Mouse (Mus musculus) hindbrain, embryonic 15.5 days (tissue): ENCODE measurements around the gene Gabbr2. TPM values are rescaled to one million over a fixed set of nuclear protein-coding genes. Genes with fewer than 3 reads are reported as not detected.

ENCODE experiments used
- ATAC-seq: fragments of 200-750 bp; cut with Nextera tagmentation; 2 replicates; pipeline ENCODE4 v1.8.0; 2017; ENCODE audit warnings: low read depth, moderate number of reproducible peaks, moderate TSS enrichment; ENCODE audit not compliant: low FRiP score
- H3K27ac ChIP-seq: fragments of 300-500 bp; sonication (generic); replicated peaks from 2 replicates; pipeline ENCODE4 v1.5.1; 2015; ENCODE audit warnings: mild to moderate bottlenecking, inconsistent platforms
- H3K27me3 ChIP-seq: fragments of 300-500 bp; sonication (generic); 2 replicates; pipeline ENCODE4 v1.6.1; 2015; ENCODE audit warnings: control low read depth, inconsistent platforms
- H3K36me3 ChIP-seq: fragments of 300-500 bp; sonication (generic); 2 replicates; pipeline ENCODE4 v1.6.1; 2015; ENCODE audit warnings: control low read depth, inconsistent platforms
- H3K4me1 ChIP-seq: fragments of 300-500 bp; sonication (generic); replicated peaks from 2 replicates; pipeline ENCODE4 v1.6.1; 2015; ENCODE audit warnings: control low read depth, inconsistent platforms
- H3K4me2 ChIP-seq: fragments of 300-500 bp; sonication (generic); 2 replicates; pipeline ENCODE4 v1.6.1; 2015; ENCODE audit warnings: moderate library complexity, mild to moderate bottlenecking, inconsistent platforms
- H3K4me3 ChIP-seq: fragments of 300-500 bp; sonication (generic); 2 replicates; pipeline ENCODE4 v1.5.1; 2015; ENCODE audit warnings: mild to moderate bottlenecking, inconsistent platforms
- H3K9ac ChIP-seq: fragments of 300-500 bp; sonication (generic); 2 replicates; pipeline ENCODE4 v1.6.1; 2015; ENCODE audit warnings: inconsistent platforms
- H3K9me3 ChIP-seq: fragments of 300-500 bp; sonication (generic); 2 replicates; pipeline ENCODE4 v1.6.1; 2016; ENCODE audit warnings: control low read depth, inconsistent platforms
- WGBS: fragments of 180-500 bp; shearing (Covaris S2); methylation state at CpG from one replicate; pipeline ENCODE4 v1.1.7; 2015; 5-methylcytosine and 5-hydroxymethylcytosine counted together
- polyA plus RNA-seq: library from polyadenylated mRNA; unstranded; fragments of >200 nt; fragmentation: Nextera tagmentation; extraction: Ambion mirVana; gene quantifications from 2 replicates; pipeline ENCODE4 v1.2.1, GENCODE M21; 2015

Gabbr2 gene
- polyA plus RNA-seq, 1 experiment from 2014 or later = 17.2 TPM

- Histone ChIP-seq H3K36me3 (no peaks in the 10 kb centered on the region), H3K27me3 (no peaks in the 10 kb centered on the region), H3K9ac (no peak overlapping the region), H3K4me2 (no peak overlapping the region), H3K9me3 (no peaks in the 10 kb centered on the region), H3K27ac (peak overlapping the region; percentile 38; the same call in 1 of the 2 replicates), H3K4me1 (peaks cover 39% of the 10 kb centered on the region), H3K4me3 (no peak overlapping the region)
- 33% methylated on average over 4 of the region's 4 CpGs for WGBS
- ATAC-seq = no peak
Measured at GRCm38 (mm10) chr4:46879943-46880342, 111.7 kb downstream of the Gabbr2 start.

- H3K4me1 ChIP-seq = peaks cover 20% of the 10 kb centered on the region
- ATAC-seq = no peak
- H3K27ac ChIP-seq = no peak overlapping the region
- no peaks in the 10 kb centered on the region for H3K27me3 ChIP-seq
- no peak overlapping the region for H3K4me2 ChIP-seq
- no peaks in the 10 kb centered on the region for H3K9me3 ChIP-seq
- H3K9ac ChIP-seq = no peak overlapping the region
- no peaks in the 10 kb centered on the region; the same call in 1 of the 2 replicates for H3K36me3 ChIP-seq
- 91% methylated on average over 4 of the region's 4 CpGs for WGBS
- H3K4me3 ChIP-seq = no peak overlapping the region
Measured at GRCm38 (mm10) chr4:46872750-46873149, 118.9 kb downstream of the Gabbr2 start.

GRCm38 (mm10) chr4:46870157-46870556, 121.5 kb downstream of the Gabbr2 start:
- Histone ChIP-seq H3K9me3 (no peaks in the 10 kb centered on the region), H3K27me3 (no peaks in the 10 kb centered on the region), H3K4me2 (no peak overlapping the region), H3K27ac (no peak overlapping the region), H3K36me3 (no peaks in the 10 kb centered on the region; the same call in 1 of the 2 replicates), H3K9ac (no peak overlapping the region), H3K4me1 (peaks cover 20% of the 10 kb centered on the region), H3K4me3 (no peak overlapping the region)
- 59% methylated on average over 6 of the region's 6 CpGs for WGBS
- no peak for ATAC-seq

GRCm38 (mm10) chr4:46869380-46869779, 122.3 kb downstream of the Gabbr2 start:
- Histone ChIP-seq H3K9me3 (no peaks in the 10 kb centered on the region), H3K27me3 (no peaks in the 10 kb centered on the region), H3K36me3 (no peaks in the 10 kb centered on the region; the same call in 1 of the 2 replicates), H3K4me3 (no peak overlapping the region), H3K4me1 (peaks cover 20% of the 10 kb centered on the region), H3K27ac (no peak overlapping the region), H3K4me2 (no peak overlapping the region), H3K9ac (no peak overlapping the region)
- WGBS = 90% methylated on average over 2 of the region's 2 CpGs
- no peak for ATAC-seq

DNA sequence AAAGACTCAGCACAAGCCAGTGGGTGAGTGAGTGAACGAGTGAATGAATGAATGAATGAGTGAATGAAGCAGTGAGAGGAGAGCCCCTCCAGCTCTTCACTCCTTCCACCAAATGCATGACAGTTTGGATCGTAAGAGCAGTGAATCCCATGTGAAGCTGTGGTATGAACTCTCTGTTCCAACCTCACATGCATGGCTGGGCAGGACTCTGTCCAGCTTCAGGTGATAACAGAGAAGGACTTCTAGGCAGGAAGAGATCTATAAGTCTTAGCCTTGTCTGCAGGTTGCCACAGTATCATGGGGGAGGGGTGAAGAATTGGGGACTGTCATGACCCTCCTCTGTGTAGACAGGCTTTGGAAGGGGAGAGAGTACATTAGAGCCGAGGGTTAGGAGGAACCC, 122.8 kb downstream of the Gabbr2 start:
- peaks cover 17% of the 10 kb centered on the region for H3K4me1 ChIP-seq
- H3K9me3 ChIP-seq = no peaks in the 10 kb centered on the region
- H3K36me3 ChIP-seq = no peaks in the 10 kb centered on the region; the same call in 1 of the 2 replicates
- no peak overlapping the region for H3K9ac ChIP-seq
- ATAC-seq = no peak
- H3K27me3 ChIP-seq = no peaks in the 10 kb centered on the region
- no peak overlapping the region for H3K27ac ChIP-seq
- 93% methylated on average over 3 of the region's 3 CpGs for WGBS
- no peak overlapping the region for H3K4me2 ChIP-seq
- no peak overlapping the region for H3K4me3 ChIP-seq

GRCm38 (mm10) chr4:46868181-46868580, 123.5 kb downstream of the Gabbr2 start:
- H3K27ac ChIP-seq = no peak overlapping the region
- H3K9me3 ChIP-seq = no peaks in the 10 kb centered on the region
- H3K27me3 ChIP-seq = no peaks in the 10 kb centered on the region
- H3K4me1 ChIP-seq = peaks cover 19% of the 10 kb centered on the region
- no peak overlapping the region for H3K4me2 ChIP-seq
- no peak for ATAC-seq
- H3K9ac ChIP-seq = no peak overlapping the region
- WGBS = 84% methylated on average over 5 of the region's 5 CpGs
- no peak overlapping the region for H3K4me3 ChIP-seq
- no peaks in the 10 kb centered on the region; the same call in 1 of the 2 replicates for H3K36me3 ChIP-seq

DNA sequence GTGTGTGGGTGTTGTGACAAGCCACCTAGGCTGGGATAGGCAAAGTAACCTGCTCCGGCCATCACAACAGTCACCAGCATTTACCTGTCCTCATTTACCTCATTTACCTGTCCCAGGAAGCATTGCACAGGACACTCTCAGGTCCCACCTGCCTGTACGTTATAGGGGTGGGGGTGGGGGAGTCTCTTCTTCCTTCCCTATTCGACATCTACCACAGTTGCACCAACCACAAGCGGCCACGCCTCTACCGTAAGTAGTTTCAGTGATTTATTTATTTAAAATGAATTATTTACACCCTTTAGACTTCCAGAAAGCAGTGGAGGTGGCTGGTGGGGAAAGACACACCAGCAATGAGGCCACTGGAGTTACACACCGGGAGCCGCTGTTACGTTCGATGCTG, 123.9 kb downstream of the Gabbr2 start:
- no peaks in the 10 kb centered on the region for H3K9me3 ChIP-seq
- no peaks in the 10 kb centered on the region; the same call in 1 of the 2 replicates for H3K36me3 ChIP-seq
- no peak for ATAC-seq
- H3K4me3 ChIP-seq = no peak overlapping the region
- no peak overlapping the region for H3K4me2 ChIP-seq
- no peak overlapping the region for H3K27ac ChIP-seq
- WGBS = 87% methylated on average over 10 of the region's 10 CpGs
- H3K4me1 ChIP-seq = peaks cover 19% of the 10 kb centered on the region
- no peak overlapping the region for H3K9ac ChIP-seq
- H3K27me3 ChIP-seq = no peaks in the 10 kb centered on the region

DNA sequence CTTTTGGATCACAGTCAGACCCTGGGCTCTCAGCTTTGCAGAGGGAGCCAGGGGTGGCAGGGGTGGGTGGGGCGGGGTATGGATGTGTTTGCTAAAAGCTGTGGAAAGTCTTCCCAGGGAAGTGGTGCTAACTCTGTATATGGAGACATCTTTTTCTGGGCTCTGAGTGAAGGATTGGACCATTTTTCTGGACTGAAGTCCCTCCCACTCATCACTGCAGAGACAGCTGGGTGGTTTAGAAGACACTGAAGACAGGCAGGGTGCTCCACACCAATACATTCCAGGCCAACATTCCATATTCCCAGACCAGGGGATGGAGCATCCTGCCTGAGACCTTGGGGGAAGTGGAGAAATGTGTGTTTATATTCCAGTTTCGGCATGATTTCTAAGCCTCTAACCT, 125.6 kb downstream of the Gabbr2 start:
- H3K9me3 ChIP-seq = no peaks in the 10 kb centered on the region
- no peaks in the 10 kb centered on the region; the same call in 1 of the 2 replicates for H3K36me3 ChIP-seq
- H3K4me1 ChIP-seq = peaks cover 17% of the 10 kb centered on the region
- ATAC-seq = no peak
- no peak overlapping the region for H3K4me3 ChIP-seq
- 88% methylated on average over 2 of the region's 2 CpGs for WGBS
- H3K27ac ChIP-seq = no peak overlapping the region
- no peak overlapping the region for H3K9ac ChIP-seq
- H3K27me3 ChIP-seq = no peaks in the 10 kb centered on the region
- H3K4me2 ChIP-seq = no peak overlapping the region

- no peak for ATAC-seq
- Histone ChIP-seq H3K9me3 (no peaks in the 10 kb centered on the region), H3K4me2 (no peak overlapping the region), H3K27ac (peak overlapping the region; percentile 44; the same call in 1 of the 2 replicates), H3K27me3 (no peaks in the 10 kb centered on the region), H3K4me1 (peaks cover 11% of the 10 kb centered on the region), H3K4me3 (no peak overlapping the region), H3K9ac (no peak overlapping the region), H3K36me3 (no peaks in the 10 kb centered on the region; the same call in 1 of the 2 replicates)
- WGBS = 64% methylated on average over 12 of the region's 12 CpGs
Measured at GRCm38 (mm10) chr4:46863721-46864120, 128.0 kb downstream of the Gabbr2 start.

DNA sequence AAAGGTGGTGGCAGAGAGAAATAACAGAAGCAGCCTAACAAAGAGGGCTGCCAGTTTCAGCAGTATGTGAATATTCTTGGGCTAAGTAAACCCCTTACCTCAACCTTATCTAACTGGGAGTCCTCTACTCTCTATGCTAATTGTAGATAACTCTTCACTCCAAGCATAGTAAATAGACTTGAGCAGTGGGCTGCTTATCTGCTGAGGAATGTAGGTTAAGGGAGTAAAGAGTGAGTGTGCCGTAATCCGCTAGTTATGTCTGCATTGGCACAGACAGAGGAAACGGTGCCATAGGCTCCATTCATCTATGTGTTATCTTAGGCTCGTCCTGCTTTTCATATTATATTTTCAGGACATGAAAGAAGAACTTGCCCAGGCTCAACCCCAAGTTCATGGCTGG, 129.0 kb downstream of the Gabbr2 start:
- WGBS = 88% methylated on average over 4 of the region's 4 CpGs
- Histone ChIP-seq H3K27ac (peak overlapping the region; percentile 44; the same call in 1 of the 2 replicates), H3K4me3 (no peak overlapping the region), H3K4me1 (peaks cover 12% of the 10 kb centered on the region), H3K4me2 (no peak overlapping the region), H3K9me3 (no peaks in the 10 kb centered on the region), H3K27me3 (no peaks in the 10 kb centered on the region), H3K9ac (no peak overlapping the region), H3K36me3 (no peaks in the 10 kb centered on the region)
- ATAC-seq = no peak

DNA sequence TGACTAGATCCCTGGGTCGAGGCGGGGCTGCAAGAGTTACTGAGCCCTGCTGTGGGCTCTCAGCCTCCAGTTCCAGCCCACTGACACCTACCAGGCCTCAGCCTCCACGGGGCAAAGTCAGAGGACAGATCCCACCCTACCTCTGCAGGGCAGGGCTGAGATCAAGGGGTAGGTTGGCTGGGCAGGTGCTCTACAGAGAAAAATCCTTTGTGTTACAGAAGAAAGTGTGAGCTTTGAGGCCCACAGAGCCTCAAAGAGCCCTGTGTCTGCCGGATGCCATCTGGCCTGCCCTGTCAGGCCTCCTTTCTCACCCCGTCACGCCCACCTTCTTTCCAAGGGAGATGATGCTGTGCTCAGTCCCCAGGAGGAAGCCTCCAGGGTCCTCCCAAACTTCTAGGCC, 131.1 kb downstream of the Gabbr2 start:
- H3K4me1 ChIP-seq = peaks cover 19% of the 10 kb centered on the region
- no peaks in the 10 kb centered on the region for H3K36me3 ChIP-seq
- ATAC-seq = no peak
- H3K4me2 ChIP-seq = no peak overlapping the region
- no peaks in the 10 kb centered on the region for H3K27me3 ChIP-seq
- no peak overlapping the region for H3K9ac ChIP-seq
- no peaks in the 10 kb centered on the region for H3K9me3 ChIP-seq
- 79% methylated on average over 6 of the region's 6 CpGs for WGBS
- H3K27ac ChIP-seq = no peak overlapping the region
- H3K4me3 ChIP-seq = no peak overlapping the region

- Histone ChIP-seq H3K4me3 (no peak overlapping the region), H3K36me3 (no peaks in the 10 kb centered on the region), H3K27me3 (no peaks in the 10 kb centered on the region), H3K4me1 (peaks cover 35% of the 10 kb centered on the region), H3K9me3 (no peaks in the 10 kb centered on the region), H3K27ac (peak overlapping the region; percentile 60), H3K9ac (no peak overlapping the region), H3K4me2 (no peak overlapping the region)
- 29% methylated on average over 13 of the region's 13 CpGs for WGBS
- peak; percentile 46; the same call in 1 of the 2 replicates for ATAC-seq
Measured at GRCm38 (mm10) chr4:46858899-46859298, 132.8 kb downstream of the Gabbr2 start.

DNA sequence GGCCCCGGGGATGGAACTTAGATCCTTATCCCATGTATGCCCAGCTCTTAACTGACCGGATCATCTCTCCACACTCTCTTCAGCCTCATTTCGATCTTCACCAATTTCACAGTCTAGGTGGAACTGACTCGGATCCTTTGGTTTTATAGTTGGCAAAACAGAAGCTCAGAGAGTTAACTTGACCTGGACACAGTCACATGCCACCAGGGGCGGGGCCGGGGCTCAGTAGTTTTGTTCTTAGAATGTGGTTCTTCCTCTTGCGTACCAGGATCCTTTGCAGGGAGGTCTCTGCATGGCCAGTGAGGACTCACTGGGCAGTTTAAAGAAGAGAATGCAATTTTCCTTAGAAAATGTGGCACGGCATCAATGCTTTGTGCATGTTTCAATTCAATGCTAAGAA, 135.5 kb downstream of the Gabbr2 start:
- H3K9ac ChIP-seq = no peak overlapping the region
- H3K27me3 ChIP-seq = no peaks in the 10 kb centered on the region
- ATAC-seq = no peak
- WGBS = 94% methylated on average over 8 of the region's 8 CpGs
- H3K9me3 ChIP-seq = no peaks in the 10 kb centered on the region
- H3K4me3 ChIP-seq = no peak overlapping the region
- H3K27ac ChIP-seq = peak overlapping the region; percentile 74
- peaks cover 47% of the 10 kb centered on the region for H3K4me1 ChIP-seq
- no peak overlapping the region for H3K4me2 ChIP-seq
- H3K36me3 ChIP-seq = no peaks in the 10 kb centered on the region
